Mouse (Mus musculus) neutrophil, adult 59 days (primary cell): ENCODE data around the gene 1700037H04Rik. TPM values are rescaled to one million over a fixed set of nuclear protein-coding genes. Genes with fewer than 3 reads are reported as not detected.

Source experiments
- total RNA-seq, 2 experiments: library from RNA; stranded (reverse); gene quantifications; 1 replicate in 1 of 2; 2 replicates in 1 of 2; pipeline ENCODE4 v1.2.4; 2023

Gene 1700037H04Rik
- total RNA-seq, result 10 to 100 TPM; 41.2 to 45.6 TPM

DNA sequence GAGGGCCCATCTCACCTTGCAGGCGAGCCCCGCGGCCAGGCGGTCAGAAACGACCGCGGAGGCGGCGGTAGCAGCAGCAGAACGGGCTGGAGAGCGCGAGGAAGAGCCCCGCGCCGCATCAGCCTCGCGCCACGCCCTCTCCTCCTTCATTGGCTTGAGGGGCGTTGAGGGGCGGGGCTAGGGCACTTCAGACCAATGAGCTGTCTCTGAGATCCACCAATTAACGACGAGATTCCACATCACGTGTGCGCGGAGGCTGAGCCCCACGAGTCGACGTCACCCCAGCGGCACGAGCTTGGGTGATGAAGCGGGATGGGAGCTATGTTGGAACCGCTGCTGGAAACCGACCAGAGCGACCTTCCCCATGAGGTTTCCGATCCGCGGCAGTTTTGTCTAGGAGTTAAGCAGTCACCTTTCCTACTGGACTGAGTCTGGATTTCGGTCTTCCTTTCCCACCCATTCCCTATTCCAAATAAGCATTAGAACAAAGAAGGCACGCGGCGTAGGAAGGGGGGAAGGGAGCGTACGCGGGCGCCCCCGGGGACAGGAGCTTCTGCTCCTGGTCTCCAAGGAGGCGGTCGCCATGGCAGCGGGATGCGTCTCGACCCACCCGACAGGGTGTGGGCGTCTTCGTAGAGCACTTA lies at the start of gene 1700037H04Rik:
1700037H04Rik (minus strand) TSS at position 144 of the 644 bp plus-strand sequence.

DNA sequence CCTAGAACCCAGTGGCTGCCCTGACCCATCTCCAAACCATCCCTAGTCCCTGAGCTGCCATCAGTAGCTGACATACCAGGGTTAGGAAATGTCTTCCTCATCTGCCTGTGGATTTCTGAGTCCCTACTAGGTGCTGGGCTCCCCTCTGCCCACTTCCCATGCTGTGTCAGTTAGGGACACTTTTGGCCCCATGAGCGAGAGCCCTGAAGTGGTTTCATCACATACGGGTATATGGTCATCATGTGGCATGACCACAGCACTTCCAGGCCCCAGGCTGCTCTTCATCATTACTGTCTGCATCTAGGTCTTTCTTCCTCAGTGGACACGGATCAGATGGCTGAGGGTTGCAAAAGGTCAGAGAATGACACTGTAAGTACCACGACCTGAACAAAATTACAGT lies 46.9 kb upstream of the 1700037H04Rik start, which contains the start of gene Ap5s1:
Ap5s1 (plus strand) TSS at position 301 of the 400 bp plus-strand sequence.

GRCm38 (mm10) chr2:131186771-131187601 lies 27.1 kb upstream of the 1700037H04Rik start, which contains the start of the genes Cdc25b and Spef1:
Cdc25b (plus strand) TSS chr2:131186949.
Spef1 (minus strand) TSS chr2:131187282.

DNA sequence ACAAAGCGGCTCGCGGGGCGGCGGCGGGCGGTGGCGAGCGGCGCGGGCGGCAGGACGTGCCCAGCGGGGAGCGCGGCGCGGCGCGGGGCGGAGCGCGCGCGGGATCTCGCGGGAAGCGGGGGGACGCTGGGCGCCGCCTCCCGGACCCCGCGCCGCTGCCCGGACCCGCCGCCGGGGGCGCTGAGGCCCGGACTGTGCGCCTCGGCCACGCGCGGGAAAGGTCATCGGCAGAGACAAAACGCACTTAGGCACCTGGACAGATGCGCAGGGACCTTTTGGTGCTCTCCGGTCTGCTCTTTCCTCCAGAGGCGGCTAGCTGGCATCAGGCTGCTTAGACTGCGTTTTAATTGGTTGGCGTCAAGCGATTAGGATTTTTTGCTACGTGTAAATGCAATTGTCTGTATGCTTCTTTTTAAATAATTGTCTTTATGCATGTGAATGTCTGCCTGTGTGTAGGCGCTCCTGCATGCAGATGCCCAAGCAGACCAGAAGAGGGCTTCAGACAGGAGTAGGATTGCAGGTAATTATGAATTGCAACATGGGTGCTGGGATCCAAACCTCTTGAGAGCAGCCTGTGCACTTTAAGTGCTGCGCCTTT lies 20.2 kb upstream of the 1700037H04Rik start, which contains the start of gene Cenpb:
Cenpb (minus strand) TSS at position 78 of the 598 bp plus-strand sequence.

DNA sequence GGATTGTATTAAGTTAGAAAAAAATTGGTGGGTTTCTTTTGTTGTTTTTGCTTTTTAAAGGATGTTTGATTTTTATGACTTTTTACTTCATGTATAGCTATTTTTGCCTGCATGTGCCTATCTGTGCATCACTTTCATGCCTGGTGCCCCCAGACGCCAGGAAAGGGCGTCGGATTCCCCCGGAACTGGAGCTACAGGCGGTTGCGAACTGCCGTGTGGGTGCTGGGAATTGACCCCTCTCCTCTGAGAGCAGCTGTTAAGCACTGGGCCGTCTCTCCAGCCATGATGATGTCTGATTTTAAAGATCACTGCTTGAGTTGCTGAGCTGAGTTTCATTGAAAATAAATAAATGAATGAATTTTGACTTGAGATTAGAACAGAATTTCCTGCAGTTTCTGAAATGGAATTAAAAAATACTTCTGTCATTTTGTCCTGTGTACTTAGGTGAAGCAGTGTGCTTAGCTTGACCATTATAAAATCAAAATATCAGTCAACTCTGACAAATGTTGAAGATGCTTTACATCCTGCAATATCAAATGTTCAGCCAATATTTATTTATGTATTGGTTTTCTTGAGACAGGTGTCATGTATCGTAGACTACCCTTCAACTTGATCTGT lies 26.8 kb downstream of the 1700037H04Rik start, which contains the start of gene Gm11037:
Gm11037 (plus strand) TSS at position 568 of the 618 bp plus-strand sequence.

GRCm38 (mm10) chr2:131127161-131127730 lies 32.6 kb downstream of the 1700037H04Rik start, which contains the start of gene Hspa12b:
Hspa12b (plus strand) TSS chr2:131127280.

Other genes with a start within 250 kb of the 1700037H04Rik start
- gene Gfra4, start 117.0 kb downstream of the 1700037H04Rik start, total RNA-seq, result not detected
- gene Adam33, start 96.3 kb downstream of the 1700037H04Rik start, total RNA-seq, result 1 to 10 TPM in 1 of 2 experiments, under 1 TPM in 1; 0.53 to 4.3 TPM
- gene Siglec1, start 73.3 kb downstream of the 1700037H04Rik start, total RNA-seq, result 1 to 10 TPM; 2.4 to 2.5 TPM
- under 1 TPM; 0.13 to 0.31 TPM for gene Hspa12b, start 32.8 kb downstream of the 1700037H04Rik start, total RNA-seq
- gene Gm11037, start 26.6 kb downstream of the 1700037H04Rik start, total RNA-seq, result not detected
- gene Cenpb, start 20.0 kb upstream of the 1700037H04Rik start, total RNA-seq, result 10 to 100 TPM; 23.5 to 26.9 TPM
- 10 to 100 TPM; 45.6 to 46.9 TPM for gene Cdc25b, start 26.9 kb upstream of the 1700037H04Rik start, total RNA-seq
- 1 to 10 TPM; 2.2 TPM for gene Spef1, start 27.2 kb upstream of the 1700037H04Rik start, total RNA-seq
- 10 to 100 TPM; 17.7 to 22.0 TPM for gene Ap5s1, start 47.0 kb upstream of the 1700037H04Rik start, total RNA-seq
- gene Mavs, start 74.0 kb upstream of the 1700037H04Rik start, total RNA-seq, result 10 to 100 TPM in 1 of 2 experiments, 1 to 10 TPM in 1; 8.7 to 12.1 TPM
- 10 to 100 TPM; 43.1 to 46.7 TPM for gene Pank2, start 102.4 kb upstream of the 1700037H04Rik start, total RNA-seq
- 1 to 10 TPM; 9.4 to 9.6 TPM for gene Rnf24, start 192.8 kb upstream of the 1700037H04Rik start, total RNA-seq